10 mouse cellular contexts compared by ENCODE assay signal in genomic region chr4:61998366-61998765, GRCm38 (mm10). TPM values are rescaled to one million over a fixed set of nuclear protein-coding genes. Genes with fewer than 3 reads are reported as not detected.
DNase-seq lines count a peak whose midpoint lies in the region; TF ChIP-seq lines count a peak whose summit lies in the region.
"Had no signal": no experiment of that assay in that cellular context is flagged by ENCODE, and none has a peak within 500 bp of the region (broad histone marks: within the 10 kb centered on the region; RNA-seq: fewer than 3 reads in every experiment).

No protein-coding gene starts in this region.

- 30% methylated on average over 4 of the region's 4 CpGs for WGBS in limb, embryonic 10.5 days
- 13% methylated on average over 4 of the region's 4 CpGs for WGBS in small intestine, adult 2 months

- H3K4me3 ChIP-seq in limb, embryonic 10.5 days: no peak overlapping the region
- no peak overlapping the region for H3K4me3 ChIP-seq in small intestine, adult 2 months (ENCODE audit: low read depth, low read length)
- H3K4me3 ChIP-seq: embryonic facial prominence, embryonic 13.5 days had no signal

- H3K27me3 ChIP-seq in limb, embryonic 10.5 days (ENCODE audit: low read depth, poor library complexity, severe bottlenecking): no peaks in the 10 kb centered on the region
- no peaks in the 10 kb centered on the region for H3K27me3 ChIP-seq in small intestine, adult 2 months (ENCODE audit: control insufficient read depth, insufficient read depth, low read length)
- H3K27me3 ChIP-seq: embryonic facial prominence, embryonic 13.5 days had no signal

- DNase-seq in kidney, adult 18-20 months: peak; percentile 33
- DNase-seq in kidney, adult 11 months: no peak
- peak; percentile 41 for DNase-seq in 3T3-L1 (ENCODE audit: low read depth, low spot score)
- peak; percentile 30 for DNase-seq in 416B (ENCODE audit: low read depth)
- peak; percentile 59 for DNase-seq in embryo, embryonic 10.5 days (ENCODE audit: low spot score)
- DNase-seq in limb, embryonic 10.5 days (ENCODE audit: low spot score): peak; percentile 43
- DNase-seq in gastrocnemius, postnatal 36 days: no peak

- H3K4me1 ChIP-seq in limb, embryonic 10.5 days: no peaks in the 10 kb centered on the region
- no peaks in the 10 kb centered on the region for H3K4me1 ChIP-seq in small intestine, adult 2 months (ENCODE audit: control insufficient read depth, insufficient read depth, insufficient read length, low read length)
- H3K4me1 ChIP-seq: embryonic facial prominence, embryonic 13.5 days had no signal

- no peak overlapping the region for H3K27ac ChIP-seq in limb, embryonic 10.5 days
- H3K27ac ChIP-seq in small intestine, adult 2 months (ENCODE audit: insufficient read depth, low read depth, low read length): no peak overlapping the region
- H3K27ac ChIP-seq: embryonic facial prominence, embryonic 13.5 days had no signal

- H3K36me3 ChIP-seq in limb, embryonic 10.5 days: no peaks in the 10 kb centered on the region
- H3K36me3 ChIP-seq in small intestine, adult 2 months (ENCODE audit: control insufficient read depth, insufficient read depth, low read length): no peaks in the 10 kb centered on the region
- H3K36me3 ChIP-seq: embryonic facial prominence, embryonic 13.5 days had no signal

- TF ChIP-seq CTCF in small intestine, adult 2 months (IDR thresholded peaks at IDR 0.05; ENCODE audit: extremely low read depth, insufficient read length, insufficient replicate concordance, low read depth, low read length): peak; percentile 35; the same call in 1 of the 2 replicates

- intact Hi-C loops in gastrocnemius, postnatal 36 days (cut with DNase I): no loop called here

- H3K9me3 ChIP-seq in limb, embryonic 10.5 days (replicated peaks): no peaks in the 10 kb centered on the region
- H3K9me3 ChIP-seq: embryonic facial prominence, embryonic 13.5 days had no signal

- TF ChIP-seq POLR2A in small intestine, adult 2 months (IDR thresholded peaks at IDR 0.05; ENCODE audit: low read depth, low read length): no peak

RNA-seq across cellular contexts. Expression of gene Mup20, which starts 55.6 kb away (rescaled TPM):
- polyA plus RNA-seq in limb, embryonic 10.5 days (2016; fragmentation: Nextera tagmentation; extraction: Ambion mirVana): not detected in 2 replicates
- polyA plus RNA-seq in small intestine, adult 2 months (2012; rRNA removed): not detected in 2 replicates
- not detected for total RNA-seq in gastrocnemius, postnatal 36 days (2021)
- total RNA-seq: left cerebral cortex, postnatal 36 days had no signal
- polyA plus RNA-seq: embryonic facial prominence, embryonic 13.5 days had no signal

Comparison
In these comparisons a context has a peak if more than half of its experiments do, and no peak if none do; other contexts are left out.
1. DNase-seq: peak in kidney, adult 18-20 months (single experiment), 3T3-L1 (single experiment), 416B (single experiment), embryo, embryonic 10.5 days (single experiment) and limb, embryonic 10.5 days (single experiment); none in kidney, adult 11 months (single experiment) and gastrocnemius, postnatal 36 days (0 of 2).